Mouse (Mus musculus) frontal cortex, postnatal 14 days (tissue): Measurements from ENCODE around the gene Cdc6.
A peak's percentile ranks its signal among the peaks of the same experiment; 100 is the strongest.
"Not testable (repeated sequence)": the region's sequence is repeated elsewhere in the genome, so short reads cannot be mapped to it uniquely, and the experiment has no call there.

Experiments
- DNase-seq, 2 experiments: peaks; one replicate each; pipeline ENCODE4 v3.0.0; 2022; ENCODE audit warnings: low spot score in 2 of 2

Cdc6 gene

DNA sequence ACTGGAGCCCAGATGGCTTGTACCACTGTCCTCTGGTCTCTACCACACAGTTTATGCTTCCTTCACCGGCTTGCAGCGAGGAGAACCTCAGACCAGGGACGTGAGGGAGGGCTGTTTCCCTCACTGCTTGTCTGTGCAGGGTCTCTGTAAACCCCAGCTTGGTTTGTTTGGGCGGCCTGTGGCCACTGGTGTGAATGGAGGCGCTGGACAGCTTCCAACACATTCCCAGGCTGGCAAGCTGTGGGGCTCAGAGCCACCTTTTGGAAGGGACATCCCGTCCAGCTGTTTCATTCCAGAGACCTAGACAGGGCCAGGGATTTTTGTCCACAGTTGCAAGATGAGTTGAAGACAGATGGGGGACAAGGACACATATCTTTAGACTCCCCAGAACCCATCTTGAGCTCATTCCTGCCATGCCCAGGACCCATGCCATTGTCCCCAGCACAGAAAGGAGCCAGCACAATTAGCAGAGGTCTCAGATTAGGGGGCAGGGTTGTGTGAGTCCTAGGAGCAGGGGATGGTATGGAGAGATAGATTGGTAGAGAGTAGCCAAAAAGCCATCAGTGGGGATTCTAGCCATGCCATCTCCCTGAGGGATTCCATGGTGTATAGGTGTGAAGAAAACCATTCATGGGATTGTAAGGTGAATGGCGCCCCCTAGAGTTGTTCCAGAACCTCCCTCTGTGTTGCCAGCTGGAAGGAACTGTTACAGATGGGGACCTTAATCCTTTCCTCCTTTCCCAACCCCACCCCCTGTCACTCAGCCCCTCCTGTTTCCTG, 24.1 kb downstream of the Cdc6 start:
- DNase-seq = no peak

- no peak for DNase-seq
Measured at GRCm38 (mm10) chr11:98932293-98933091, 24.9 kb downstream of the Cdc6 start.

GRCm38 (mm10) chr11:98933151-98933550, 25.6 kb downstream of the Cdc6 start:
- no peak for DNase-seq

DNA sequence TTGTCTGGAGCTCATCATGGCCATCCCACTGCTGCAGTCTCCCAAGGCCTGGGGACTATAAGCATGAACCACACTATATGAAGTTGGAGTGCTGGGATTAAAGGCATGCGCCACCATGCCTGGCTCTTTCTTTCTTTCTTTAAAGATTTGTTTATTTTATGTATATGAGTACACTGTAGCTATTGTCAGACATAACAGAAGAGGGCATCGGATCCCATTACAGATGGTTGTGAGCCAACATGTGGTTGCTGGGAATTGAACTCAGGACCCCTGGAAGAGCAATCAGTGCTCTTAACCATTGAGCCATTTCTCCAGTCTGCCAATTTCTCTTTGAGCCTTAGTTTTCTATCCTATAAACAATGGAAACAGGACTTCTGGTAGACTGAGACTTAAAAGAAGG, 26.2 kb downstream of the Cdc6 start:
- not testable (repeated sequence) for DNase-seq

DNA sequence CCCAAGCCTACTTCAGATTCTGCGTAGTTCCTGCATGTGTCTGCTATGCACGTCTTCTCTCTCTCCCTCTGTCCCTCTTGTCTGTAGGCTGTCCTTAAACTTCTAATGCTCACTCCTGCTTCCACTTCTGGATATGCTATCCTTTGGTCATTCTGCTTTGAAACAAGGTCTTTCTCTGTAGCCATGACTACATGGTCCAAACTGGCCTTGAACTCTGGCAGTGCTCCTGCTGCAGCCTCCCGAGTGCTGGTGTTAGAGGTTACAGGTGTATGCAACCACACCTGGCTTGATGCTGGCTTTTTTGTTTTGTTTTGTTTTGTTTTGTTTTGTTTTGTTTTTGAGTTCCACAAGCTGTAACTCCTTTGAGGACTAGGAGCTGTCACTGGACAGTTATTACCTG, 26.8 kb downstream of the Cdc6 start:
- DNase-seq = no peak

DNA sequence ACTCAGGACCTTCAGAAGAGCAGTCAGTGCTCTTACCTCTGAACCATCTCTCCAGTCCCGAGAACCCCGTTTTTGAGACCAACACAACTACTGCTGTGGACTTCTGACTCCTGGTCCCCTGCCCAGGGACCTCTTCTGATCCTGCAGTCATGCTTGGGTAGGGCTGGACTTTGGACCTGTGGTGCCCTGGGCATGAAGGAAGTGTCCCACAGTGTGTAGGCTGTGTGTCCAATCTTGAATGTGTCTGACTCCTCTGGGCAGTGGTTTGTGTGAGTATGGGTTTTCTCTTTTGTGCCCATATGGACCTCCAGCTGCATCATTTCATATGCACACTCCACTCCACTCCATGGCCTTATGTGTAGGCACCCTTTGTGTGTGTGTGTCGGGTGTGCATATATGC, 27.5 kb downstream of the Cdc6 start:
- DNase-seq = no peak

DNA sequence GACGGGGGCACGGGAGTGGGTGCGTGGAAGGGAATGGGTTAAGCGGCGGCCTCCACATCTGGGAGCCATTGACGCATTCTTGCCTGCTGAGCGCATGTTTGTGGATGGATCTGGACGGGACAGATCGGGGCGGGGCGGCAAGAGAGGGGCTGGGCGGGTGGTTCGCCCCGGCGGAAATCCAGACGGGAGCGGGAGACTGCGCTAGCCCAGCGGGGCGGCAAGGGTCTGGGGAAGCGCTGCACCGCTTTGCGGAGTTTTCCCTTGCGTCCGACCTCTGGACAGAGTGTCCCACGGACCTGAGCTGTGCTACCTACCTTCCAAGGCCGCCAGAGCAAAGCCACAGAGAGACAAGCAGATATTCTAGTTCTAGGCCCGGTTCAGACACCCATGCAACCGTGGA, 28.6 kb downstream of the Cdc6 start:
- DNase-seq = no peak

DNA sequence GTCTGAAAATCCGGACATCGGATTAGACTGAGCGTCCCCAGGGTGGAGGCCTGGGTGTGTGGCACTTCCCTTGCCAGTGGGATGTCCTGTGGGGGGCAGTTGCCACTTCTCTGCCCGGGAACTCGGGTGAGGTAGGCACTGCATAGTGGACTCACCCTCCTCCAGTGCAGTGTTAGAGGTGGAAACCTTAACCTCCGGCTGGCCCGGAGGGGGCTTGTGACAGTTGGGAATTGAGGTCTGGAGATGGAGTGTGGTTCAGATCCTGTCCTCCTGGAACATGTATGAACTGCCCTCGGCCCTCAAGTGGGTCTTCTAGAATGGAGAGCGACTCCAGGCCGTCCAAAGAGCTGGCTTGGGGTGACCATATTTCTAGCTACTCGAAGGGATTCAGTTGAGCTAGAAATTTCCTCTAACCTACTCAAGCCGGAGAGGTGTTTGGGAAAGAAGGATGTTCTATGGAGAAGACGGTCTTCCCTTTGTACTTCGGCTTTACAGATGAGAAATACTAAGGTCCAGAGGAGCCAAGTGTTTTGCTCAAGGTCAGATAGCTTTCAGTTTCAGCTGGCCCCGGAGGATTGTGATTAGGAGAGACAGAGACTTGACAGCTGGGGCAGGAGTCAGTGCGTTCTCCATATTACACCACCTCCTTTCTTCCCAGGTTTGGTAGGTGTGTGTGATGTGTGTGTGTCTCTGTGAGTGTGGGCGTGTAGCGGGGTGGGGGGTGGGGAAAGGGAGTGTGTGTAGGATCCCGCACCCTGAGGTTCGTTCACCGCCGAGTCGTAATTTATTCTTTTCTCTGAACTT, 29.2 kb downstream of the Cdc6 start:
- DNase-seq = no peak

DNA sequence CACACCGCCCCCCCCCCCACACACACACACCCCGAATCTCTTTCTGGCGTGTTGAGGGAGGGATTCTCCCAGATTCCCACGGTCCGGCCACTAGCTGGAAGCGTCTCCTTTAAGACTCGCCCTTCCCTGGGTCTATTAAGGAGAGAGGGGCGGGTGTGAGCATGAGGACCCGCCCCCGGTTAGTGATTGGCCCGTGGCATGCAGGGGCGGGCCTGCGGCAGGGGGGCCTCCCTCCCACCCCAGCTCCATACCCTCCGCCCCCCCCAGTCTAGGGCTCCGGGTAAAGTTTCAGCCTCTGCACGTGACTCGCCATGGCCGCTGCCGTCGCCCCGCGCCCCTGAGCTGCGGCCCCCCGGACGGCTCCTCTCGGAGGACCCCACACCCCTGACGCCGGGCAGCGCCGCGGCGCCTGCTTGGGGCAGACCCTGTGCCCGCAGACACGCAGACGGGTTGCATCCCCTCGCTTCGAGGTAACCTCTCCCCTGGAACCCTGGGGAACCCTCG, 29.9 kb downstream of the Cdc6 start:
- DNase-seq = peak; percentile 52 to 57

DNA sequence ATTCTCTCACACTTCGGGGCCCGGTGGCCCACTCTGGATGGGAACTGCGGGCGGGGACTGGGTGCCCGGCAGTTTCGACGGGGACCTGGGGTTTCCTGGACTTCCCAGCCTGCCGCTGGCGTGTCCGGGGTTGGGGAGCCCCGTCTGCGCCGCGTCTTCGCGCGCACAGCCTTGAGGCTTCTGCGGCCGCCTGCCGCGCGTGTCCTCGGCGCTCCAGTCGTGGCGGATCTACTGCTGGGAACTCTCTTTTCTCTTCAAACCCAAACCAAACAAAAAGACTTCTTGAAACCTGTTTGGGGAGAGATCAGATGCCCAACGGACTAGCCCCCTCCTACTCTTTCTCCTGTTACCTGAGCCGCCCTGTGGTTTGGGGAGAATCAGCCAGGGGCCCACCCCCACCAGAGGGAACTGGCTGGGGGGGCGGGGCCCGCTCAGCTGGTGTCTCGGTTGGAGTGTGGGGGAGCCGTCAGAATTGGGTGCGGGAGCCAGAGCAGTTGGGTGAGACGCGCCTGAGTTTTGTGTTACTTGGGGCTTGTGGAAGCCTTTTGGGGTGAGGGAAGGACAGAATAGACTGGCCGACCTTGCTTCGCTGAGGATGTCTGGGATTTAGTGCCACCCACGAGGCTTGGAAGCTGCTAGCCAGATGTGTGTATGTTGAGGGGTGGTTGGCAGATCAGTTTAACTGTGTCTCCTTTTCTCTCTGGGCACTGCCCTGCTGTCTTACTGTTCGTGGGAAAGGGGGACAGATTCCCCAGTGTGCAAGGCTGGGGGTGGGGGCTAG, 30.5 kb downstream of the Cdc6 start:
- peak in 1 of 2 experiments; percentile 39 for DNase-seq

DNA sequence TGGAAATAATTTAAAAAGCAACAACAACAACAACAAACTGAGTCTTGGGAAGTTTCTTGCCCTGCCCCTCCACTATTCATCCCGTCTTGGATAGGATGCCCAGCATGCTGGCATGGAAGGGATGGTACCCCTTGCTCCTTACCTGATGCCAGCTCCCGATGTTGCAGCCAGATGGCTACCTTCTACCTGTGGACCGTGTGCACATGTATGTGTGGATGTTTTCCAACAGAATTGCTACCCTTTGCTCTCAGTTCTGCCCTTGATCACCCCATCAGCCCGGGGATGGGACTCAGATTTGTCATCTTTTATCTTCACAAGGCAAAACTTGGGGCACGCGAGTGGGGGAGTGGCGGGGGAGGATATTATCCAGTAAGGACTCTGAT, 31.1 kb downstream of the Cdc6 start:
- no peak for DNase-seq

DNA sequence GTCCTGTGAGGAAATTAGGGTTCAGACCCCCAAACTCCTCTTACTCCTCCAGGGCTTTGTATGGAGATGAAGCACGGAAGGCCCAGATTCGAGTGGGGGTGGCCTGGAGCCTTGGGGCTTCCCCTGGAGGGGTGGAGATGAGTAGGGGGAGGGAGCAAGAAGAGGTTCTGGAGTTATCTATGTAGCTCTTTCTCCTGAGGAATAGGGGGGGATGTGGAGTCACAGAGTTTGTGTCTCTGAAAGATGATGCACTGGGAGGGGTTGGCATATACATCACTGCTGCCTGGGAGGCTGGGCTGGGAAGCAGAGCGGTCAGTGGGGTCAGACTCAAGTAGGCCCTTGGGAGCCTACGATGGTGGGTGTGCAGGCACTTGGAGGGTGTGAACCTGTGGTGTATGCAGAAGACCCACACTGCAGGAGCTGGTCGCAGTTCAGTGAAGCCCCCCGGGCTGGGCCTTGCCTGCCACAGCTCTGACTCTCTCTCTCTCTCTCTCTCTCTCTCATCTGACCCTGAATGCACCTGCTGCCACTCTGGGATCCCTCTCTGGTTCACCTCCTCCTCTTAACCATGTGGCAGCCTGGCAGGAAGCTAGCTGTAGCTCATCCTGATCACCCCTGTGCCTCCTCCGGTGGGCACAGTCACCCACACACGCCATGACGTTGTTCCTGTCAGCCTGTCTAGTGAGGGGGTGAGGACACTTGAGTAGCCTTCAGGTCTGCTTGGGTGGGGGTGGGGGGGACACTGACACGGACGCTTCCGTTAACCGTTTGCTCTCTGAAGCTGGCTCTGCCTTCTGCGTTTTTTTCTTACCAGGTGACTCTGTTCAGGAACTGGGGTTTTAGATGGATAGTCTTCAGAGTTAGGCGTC, 31.7 kb downstream of the Cdc6 start:
- DNase-seq = no peak

DNA sequence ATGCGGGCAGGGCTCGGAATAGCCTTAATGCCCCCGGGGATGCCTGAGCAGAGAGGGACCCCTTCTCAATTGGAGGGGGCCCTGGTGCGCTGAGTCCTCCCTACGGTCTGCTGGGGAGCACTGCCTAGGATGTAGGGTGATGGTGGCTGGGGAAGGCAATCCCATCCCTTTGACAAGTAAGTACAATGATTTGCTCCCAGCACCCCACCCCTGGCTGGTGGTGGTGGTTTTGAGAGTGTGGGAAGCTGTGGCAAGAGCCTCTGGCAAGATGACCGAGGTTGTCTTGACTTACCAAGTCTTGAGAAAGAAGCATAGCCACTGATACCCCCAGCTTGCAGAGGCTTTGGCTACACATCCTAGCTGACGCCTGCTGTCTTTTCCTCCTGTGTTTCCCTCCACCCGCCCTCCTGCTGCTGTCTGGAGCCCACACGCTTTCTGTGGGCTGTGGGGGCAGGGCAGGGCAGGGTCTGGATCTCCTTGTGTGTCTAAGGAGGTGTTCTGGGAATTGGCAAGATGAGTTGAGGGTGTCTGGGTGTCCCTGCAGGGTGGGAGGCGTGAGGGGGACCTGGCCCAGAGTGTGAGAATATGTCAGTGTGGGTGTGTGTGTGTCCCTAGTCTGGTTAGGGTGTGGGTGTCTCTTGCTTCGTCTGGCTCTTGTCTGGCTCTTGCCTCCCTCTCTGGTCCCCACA, 32.5 kb downstream of the Cdc6 start:
- DNase-seq = peak in 1 of 2 experiments; percentile 51

DNA sequence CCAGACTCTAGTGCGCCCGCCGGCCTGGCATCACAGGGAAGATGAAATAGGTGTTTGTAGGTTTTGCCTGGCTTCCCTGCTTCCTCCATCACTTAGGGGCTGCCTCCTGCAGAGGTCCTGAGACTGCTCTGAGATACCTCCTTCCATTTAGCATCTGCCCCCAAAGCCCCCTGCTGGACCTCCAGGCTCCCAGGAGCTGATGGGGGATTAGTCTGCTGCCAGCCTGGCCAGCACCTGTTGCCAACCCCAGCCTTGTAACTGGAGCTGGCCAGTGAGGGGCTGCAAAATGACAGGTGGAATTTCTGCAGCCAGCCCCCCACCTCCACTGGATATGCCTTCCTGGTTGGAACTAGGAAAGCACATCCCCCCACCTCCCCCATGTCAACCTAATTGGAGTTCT, 33.2 kb downstream of the Cdc6 start:
- DNase-seq = no peak

- peak in 1 of 2 experiments; percentile 45 for DNase-seq
Measured at GRCm38 (mm10) chr11:98941341-98941825, 33.8 kb downstream of the Cdc6 start.

- peak; percentile 48 to 68 for DNase-seq
Measured at GRCm38 (mm10) chr11:98941826-98942550, 34.4 kb downstream of the Cdc6 start.

DNA sequence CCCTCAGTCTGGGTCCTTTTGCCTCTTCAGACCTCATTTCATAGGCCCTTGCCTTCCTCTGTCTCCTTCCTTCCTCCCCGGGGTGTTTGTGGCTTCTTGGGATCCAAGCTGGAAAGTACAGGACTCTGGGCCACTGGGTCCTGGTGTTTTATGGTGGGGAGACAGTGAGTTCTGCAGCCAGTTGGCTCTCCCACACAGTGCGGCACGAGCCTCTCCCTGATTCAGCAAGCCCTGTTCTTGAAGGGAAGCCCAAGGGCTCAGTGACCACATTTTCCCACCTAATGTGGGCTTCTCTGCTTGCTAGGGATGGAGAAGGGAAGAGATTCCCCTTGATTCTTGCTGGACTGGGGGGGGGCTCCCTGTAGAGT, 34.9 kb downstream of the Cdc6 start:
- no peak for DNase-seq

DNA sequence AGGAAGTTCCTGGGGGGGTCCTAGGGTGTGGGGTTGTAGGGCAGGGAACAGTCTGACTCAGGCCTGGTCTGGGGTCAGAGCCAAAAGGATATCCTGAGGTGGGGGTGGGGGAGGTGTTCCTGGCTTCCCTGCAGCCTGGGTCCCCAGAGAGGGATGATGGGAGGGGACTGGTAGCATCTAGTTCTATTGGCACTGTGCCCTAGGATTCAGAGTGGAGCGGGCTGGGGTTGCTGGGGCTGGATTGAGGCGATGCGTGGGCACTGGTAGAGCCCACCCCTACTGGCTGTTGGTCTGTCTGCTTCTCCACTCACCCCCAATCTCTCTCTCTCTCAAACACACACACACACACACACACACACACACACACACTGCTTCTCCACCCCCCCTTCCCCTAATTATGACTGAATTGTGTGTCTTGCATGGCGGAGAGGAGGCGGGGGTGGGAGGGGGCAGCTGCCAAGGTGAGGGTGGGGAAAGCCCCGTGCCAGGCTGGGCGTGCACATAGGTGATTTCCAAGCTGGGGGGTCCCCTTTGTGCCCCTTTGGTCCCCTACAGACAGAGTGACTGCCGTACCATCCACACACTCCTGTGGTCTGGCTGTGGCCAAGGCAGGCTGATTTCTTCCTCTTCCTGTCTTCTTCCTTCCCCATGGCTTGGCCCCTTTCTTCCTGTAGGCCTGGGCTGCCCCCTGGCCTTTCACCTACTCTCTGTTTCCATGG, 35.5 kb downstream of the Cdc6 start:
- no peak for DNase-seq
